Mouse (Mus musculus) bone marrow macrophage, adult 2 months (primary cell): Measurements from ENCODE around the gene Jmjd1c. TPM values are rescaled to one million over a fixed set of nuclear protein-coding genes. Genes with fewer than 3 reads are reported as not detected.

ENCODE experiments used
- H3K27ac ChIP-seq: 2 replicates; pipeline ENCODE4 v1.5.1; 2012; ENCODE audit warnings: low read depth, low read length; ENCODE audit not compliant: insufficient read depth
- H3K4me1 ChIP-seq: 2 replicates; pipeline ENCODE4 v1.6.1; 2012; ENCODE audit warnings: low read length; ENCODE audit not compliant: control insufficient read depth, insufficient read depth
- H3K4me3 ChIP-seq: 2 replicates; pipeline ENCODE4 v1.5.1; 2012; ENCODE audit warnings: mild to moderate bottlenecking, low read length, moderate library complexity; ENCODE audit not compliant: insufficient read depth
- CTCF ChIP-seq: IDR thresholded peaks from 2 replicates; pipeline ENCODE4 v1.5.1; 2012; ENCODE audit warnings: low read depth, mild to moderate bottlenecking, low read length, moderate library complexity
- POLR2A ChIP-seq: IDR thresholded peaks from 2 replicates; pipeline ENCODE4 v1.6.1; 2012; ENCODE audit warnings: mild to moderate bottlenecking, low read depth, low read length, borderline replicate concordance
- polyA plus RNA-seq: library from polyadenylated mRNA; stranded (reverse); fragments of >200 nt; gene quantifications from 2 replicates; pipeline ENCODE4 v1.2.4, GENCODE M21; 2012; ENCODE audit not compliant: missing spikeins, insufficient read depth, insufficient read length

Jmjd1c gene
- polyA plus RNA-seq, 1 experiment = 69.2 TPM

GRCm38 (mm10) chr10:67218873-67219565 lies 123.1 kb downstream of the Jmjd1c start:
- TF ChIP-seq CTCF (no peak), POLR2A (no peak)
- H3K4me1 ChIP-seq = peaks cover 22% of the 10 kb centered on the region

GRCm38 (mm10) chr10:67220251-67220650 lies 124.3 kb downstream of the Jmjd1c start:
- H3K4me1 ChIP-seq = peaks cover 23% of the 10 kb centered on the region
- TF ChIP-seq CTCF (no peak), POLR2A (no peak)
- no peak overlapping the region for H3K4me3 ChIP-seq
- H3K27ac ChIP-seq = no peak overlapping the region

More at GRCm38 (mm10) chr10:67218873-67219565, 123.1 kb downstream of the Jmjd1c start:
- Histone ChIP-seq H3K27ac (no peak overlapping the region), H3K4me3 (no peak overlapping the region)

GRCm38 (mm10) chr10:67221284-67221683 lies 125.4 kb downstream of the Jmjd1c start:
- no peak for TF ChIP-seq CTCF
- TF ChIP-seq POLR2A = no peak
- no peak overlapping the region for H3K4me3 ChIP-seq
- no peak overlapping the region for H3K27ac ChIP-seq
- peaks cover 26% of the 10 kb centered on the region for H3K4me1 ChIP-seq

GRCm38 (mm10) chr10:67223942-67224341 lies 128.0 kb downstream of the Jmjd1c start:
- Histone ChIP-seq H3K4me3 (no peak overlapping the region), H3K27ac (no peak overlapping the region), H3K4me1 (peaks cover 31% of the 10 kb centered on the region)
- no peak for TF ChIP-seq POLR2A
- TF ChIP-seq CTCF = no peak

- TF ChIP-seq CTCF (no peak), POLR2A (no peak)
- Histone ChIP-seq H3K4me3 (no peak overlapping the region), H3K27ac (peak overlapping the region; percentile 57), H3K4me1 (peaks cover 31% of the 10 kb centered on the region)
These were observed 129.6 kb downstream of the Jmjd1c start for GRCm38 (mm10) chr10:67225528-67225927.

- Histone ChIP-seq H3K4me3 (no peak overlapping the region), H3K4me1 (peaks cover 31% of the 10 kb centered on the region), H3K27ac (peak overlapping the region; percentile 66)
- TF ChIP-seq CTCF (no peak), POLR2A (no peak)
These were observed 130.2 kb downstream of the Jmjd1c start for GRCm38 (mm10) chr10:67226109-67226508.

GRCm38 (mm10) chr10:67226543-67226942 lies 130.6 kb downstream of the Jmjd1c start:
- H3K4me1 ChIP-seq = peaks cover 31% of the 10 kb centered on the region
- no peak overlapping the region for H3K4me3 ChIP-seq
- H3K27ac ChIP-seq = peak overlapping the region; percentile 66
- TF ChIP-seq POLR2A = no peak

GRCm38 (mm10) chr10:67230439-67230838 lies 134.5 kb downstream of the Jmjd1c start:
- H3K27ac ChIP-seq = no peak overlapping the region
- TF ChIP-seq POLR2A = no peak
- H3K4me1 ChIP-seq = peaks cover 13% of the 10 kb centered on the region
- no peak overlapping the region for H3K4me3 ChIP-seq

GRCm38 (mm10) chr10:67247145-67247544 lies 151.2 kb downstream of the Jmjd1c start:
- peaks cover 8% of the 10 kb centered on the region for H3K4me1 ChIP-seq
- H3K27ac ChIP-seq = no peak overlapping the region
- no peak overlapping the region for H3K4me3 ChIP-seq
- TF ChIP-seq POLR2A (no peak), CTCF (no peak)

- no peak overlapping the region for H3K27ac ChIP-seq
- H3K4me3 ChIP-seq = no peak overlapping the region
- no peak for TF ChIP-seq POLR2A
- no peak for TF ChIP-seq CTCF
- peaks cover 18% of the 10 kb centered on the region for H3K4me1 ChIP-seq
These were observed 153.6 kb downstream of the Jmjd1c start for GRCm38 (mm10) chr10:67249486-67249885.
